7 mouse cellular contexts compared by ENCODE assay signal in genomic region chr10:45485226-45485760, GRCm38 (mm10). TPM values are rescaled to one million over a fixed set of nuclear protein-coding genes. Genes with fewer than 3 reads are reported as not detected.
DNase-seq lines count a peak whose midpoint lies in the region; ATAC-seq and TF ChIP-seq lines count a peak whose summit lies in the region.

No protein-coding gene starts in this region.

- under 1% methylated on average over 32 of the region's 32 CpGs for WGBS in embryonic facial prominence, embryonic 14.5 days
- WGBS in intestine, postnatal 0 days: 2% methylated on average over 31 of the region's 32 CpGs
- 3% methylated on average over 32 of the region's 32 CpGs for WGBS in olfactory bulb, adult 2 months

- no peak overlapping the region for H3K27ac ChIP-seq in embryonic facial prominence, embryonic 14.5 days (replicated peaks; ENCODE audit: low read depth, low read length)
- H3K27ac ChIP-seq in intestine, postnatal 0 days (ENCODE audit: low read depth, low read length): no peak overlapping the region
- H3K27ac ChIP-seq in olfactory bulb, adult 2 months (ENCODE audit: insufficient read depth, low read depth, low read length): no peak overlapping the region

- TF ChIP-seq CTCF in intestine, postnatal 0 days (IDR thresholded peaks at IDR 0.05; ENCODE audit: low read depth): peak; percentile 37; the same call in 1 of the 2 replicates
- TF ChIP-seq CTCF in olfactory bulb, adult 2 months (IDR thresholded peaks at IDR 0.05; ENCODE audit: insufficient read depth, low read depth, low read length): no peak

- peak overlapping the region; percentile 68 for H3K4me3 ChIP-seq in embryonic facial prominence, embryonic 14.5 days (ENCODE audit: low read depth, low read length)
- peak overlapping the region; percentile 66 for H3K4me3 ChIP-seq in intestine, postnatal 0 days (ENCODE audit: low read depth, low read length)
- peak overlapping the region; percentile 48 for H3K4me3 ChIP-seq in olfactory bulb, adult 2 months (ENCODE audit: insufficient read depth, low read depth, low read length)

- no peaks in the 10 kb centered on the region for H3K9me3 ChIP-seq in embryonic facial prominence, embryonic 14.5 days (ENCODE audit: control insufficient read depth, low read length)
- no peaks in the 10 kb centered on the region for H3K9me3 ChIP-seq in intestine, postnatal 0 days (ENCODE audit: control insufficient read depth)

- TF ChIP-seq POLR2A in olfactory bulb, adult 2 months (IDR thresholded peaks at IDR 0.05; ENCODE audit: insufficient read depth, low read depth, low read length): no peak

- peaks cover 32% of the 10 kb centered on the region for H3K27me3 ChIP-seq in embryonic facial prominence, embryonic 14.5 days (replicated peaks; ENCODE audit: control insufficient read depth, insufficient read depth, low read length)
- H3K27me3 ChIP-seq in intestine, postnatal 0 days (replicated peaks; ENCODE audit: control insufficient read depth, insufficient read depth, low read length): peaks cover 41% of the 10 kb centered on the region

- intact Hi-C loops in left cerebral cortex, postnatal 4 days (cut with DNase I): no loop called here

- H3K9ac ChIP-seq in embryonic facial prominence, embryonic 14.5 days (ENCODE audit: low read depth, low read length): 0 out of 2 replicates have a peak overlapping the region, but pooled peaks have one; percentile 48
- H3K9ac ChIP-seq in intestine, postnatal 0 days (ENCODE audit: low read depth, low read length): no peak overlapping the region

- 0 out of 2 replicates have a peak, but pooled peaks cover 9% of the 10 kb centered on the region for H3K4me1 ChIP-seq in embryonic facial prominence, embryonic 14.5 days (ENCODE audit: control insufficient read depth, insufficient read depth, low read length)
- H3K4me1 ChIP-seq in intestine, postnatal 0 days (replicated peaks; ENCODE audit: control insufficient read depth, insufficient read depth, low read length): no peaks in the 10 kb centered on the region; the same call in 1 of the 2 replicates
- H3K4me1 ChIP-seq in olfactory bulb, adult 2 months (ENCODE audit: control insufficient read depth, insufficient read depth, low read length): peaks cover 7% of the 10 kb centered on the region

- H3K4me2 ChIP-seq in embryonic facial prominence, embryonic 14.5 days (ENCODE audit: low read depth, low read length): peak overlapping the region; percentile 99
- H3K4me2 ChIP-seq in intestine, postnatal 0 days (replicated peaks; ENCODE audit: low read depth): peak overlapping the region; percentile 98

- no peak; the same call in 1 of the 2 replicates for ATAC-seq in embryonic facial prominence, embryonic 14.5 days (ENCODE audit: low read depth)
- ATAC-seq in intestine, postnatal 0 days: no peak

- peak; percentile 10 to 21 for DNase-seq in left cerebral cortex, adult 8-10 months (ENCODE audit: low spot score in 2 of 2)
- no peak for DNase-seq in left cerebral cortex, postnatal 4 days
- DNase-seq in embryonic facial prominence, embryonic 14.5 days (ENCODE audit: low spot score): peak; percentile 28
- no peak for DNase-seq in thymus, postnatal 36 days
- no peak for DNase-seq in ovary, adult 18-20 months (ENCODE audit: low spot score)

- H3K36me3 ChIP-seq in embryonic facial prominence, embryonic 14.5 days (ENCODE audit: control insufficient read depth, insufficient read depth, low read length): no peaks in the 10 kb centered on the region
- no peaks in the 10 kb centered on the region for H3K36me3 ChIP-seq in intestine, postnatal 0 days (ENCODE audit: control insufficient read depth, insufficient read depth)

RNA-seq across cellular contexts. Expression of gene Lin28b, which starts 0.9 kb away (rescaled TPM):
- 1 to 10 TPM; 5.8 to 7.8 (median 6.3) TPM for total RNA-seq in left cerebral cortex, adult 8-10 months (2022)
- 1 to 10 TPM; 4.5 to 5.9 TPM for total RNA-seq in left cerebral cortex, postnatal 4 days (2021)
- 0.57 and 0.92 TPM in 2 replicates for polyA plus RNA-seq in embryonic facial prominence, embryonic 14.5 days (2014; fragmentation: Nextera tagmentation; extraction: Ambion mirVana)
- polyA plus RNA-seq in intestine, postnatal 0 days (2015; fragmentation: Nextera tagmentation; extraction: Ambion mirVana): 0.12 and 0.25 TPM in 2 replicates
- not detected in 2 replicates for polyA plus RNA-seq in olfactory bulb, adult 2 months (2012; ENCODE audit: insufficient read depth, insufficient read length, low replicate concordance, missing spikeins)

Comparison
In these comparisons a context has a peak if more than half of its experiments do, and no peak if none do; other contexts are left out.
1. DNase-seq: peak in left cerebral cortex, adult 8-10 months (2 of 2) and embryonic facial prominence, embryonic 14.5 days (single experiment); none in left cerebral cortex, postnatal 4 days (single experiment), thymus, postnatal 36 days (0 of 2) and ovary, adult 18-20 months (single experiment).
2. Peak in every context shown above with its lines, with median percentiles within 50 percentile points of each other: H3K4me3 ChIP-seq.